Mouse (Mus musculus) MEL (cell line): ENCODE data around the gene Fndc10. TPM values are rescaled to one million over a fixed set of nuclear protein-coding genes. Genes with fewer than 3 reads are reported as not detected.

Experiments
- DNase-seq: peaks from one replicate; pipeline ENCODE4 v3.0.0; 2011; ENCODE audit warnings: low read depth, low spot score
- H3K27ac ChIP-seq: 2 replicates; pipeline ENCODE4 v1.5.1; 2012; ENCODE audit warnings: low read depth, mild to moderate bottlenecking, control low read depth, low read length, moderate library complexity; ENCODE audit not compliant: control insufficient read depth
- H3K27me3 ChIP-seq, 2 experiments: fragments of 150-350 bp in 1 of 2; sonication (generic) in 1 of 2; 2 replicates each; pipeline ENCODE4 v1.6.1; 2012; ENCODE audit warnings: low read length in 2 of 2, mild to moderate bottlenecking in 2 of 2, improper control_type of control experiment in 1 of 2, moderate library complexity in 1 of 2; ENCODE audit not compliant: insufficient read depth in 2 of 2, control insufficient read depth in 1 of 2
- H3K36me3 ChIP-seq, 2 experiments: 2 replicates each; pipeline ENCODE4 v1.6.1; 2012 to 2014; ENCODE audit warnings: low read length in 2 of 2, improper control_type of control experiment in 1 of 2, inconsistent platforms in 1 of 2, mild to moderate bottlenecking in 1 of 2; ENCODE audit not compliant: insufficient read depth in 2 of 2, control insufficient read depth in 1 of 2
- H3K4me1 ChIP-seq, 2 experiments: fragments of 150-350 bp in 1 of 2; sonication (generic) in 1 of 2; 2 replicates each; pipeline ENCODE4 v1.6.1; 2012; ENCODE audit warnings: low read length in 2 of 2, improper control_type of control experiment in 1 of 2, mild to moderate bottlenecking in 1 of 2; ENCODE audit not compliant: insufficient read depth in 2 of 2, control insufficient read depth in 1 of 2
- H3K4me3 ChIP-seq, 2 experiments: fragments of 150-350 bp in 1 of 2; sonication (generic) in 1 of 2; 2 replicates each; pipeline ENCODE4 v1.5.1; 2012; ENCODE audit warnings: low read depth in 2 of 2, low read length in 2 of 2, mild to moderate bottlenecking in 2 of 2, moderate library complexity in 2 of 2, control low read depth in 1 of 2, improper control_type of control experiment in 1 of 2; ENCODE audit not compliant: control insufficient read depth in 1 of 2, insufficient read depth in 1 of 2
- H3K79me2 ChIP-seq: 2 replicates; pipeline ENCODE4 v1.6.1; 2012; ENCODE audit warnings: mild to moderate bottlenecking, low read length, moderate library complexity; ENCODE audit not compliant: control insufficient read depth, poor library complexity, insufficient read depth
- H3K9ac ChIP-seq: 2 replicates; pipeline ENCODE4 v1.6.1; 2012; ENCODE audit warnings: low read depth, mild to moderate bottlenecking, control low read depth, low read length, moderate library complexity; ENCODE audit not compliant: control insufficient read depth, poor library complexity, severe bottlenecking
- H3K9me3 ChIP-seq: fragments of 150-350 bp; sonication (generic); replicated peaks from 2 replicates; pipeline ENCODE4 v1.6.1; 2012; ENCODE audit warnings: mild to moderate bottlenecking, low read length, improper control_type of control experiment, moderate library complexity; ENCODE audit not compliant: insufficient read depth
- CHD2 ChIP-seq: IDR thresholded peaks from 2 replicates; pipeline ENCODE4 v1.6.1; 2011; ENCODE audit warnings: low read length, improper control_type of control experiment
- CTCF ChIP-seq, 3 experiments: IDR thresholded peaks in 2 of 3; conservative IDR thresholded peaks in 1 of 3; 2 replicates each; pipeline ENCODE4 v1.5.1; 2011 to 2012; ENCODE audit warnings: low read length in 3 of 3, low read depth in 2 of 3, mild to moderate bottlenecking in 2 of 3, improper control_type of control experiment in 1 of 3, inconsistent platforms in 1 of 3, mixed read lengths in 1 of 3, moderate library complexity in 1 of 3; ENCODE audit not compliant: control insufficient read depth in 1 of 3, insufficient read depth in 1 of 3, poor library complexity in 1 of 3, severe bottlenecking in 1 of 3
- GABPA ChIP-seq: IDR thresholded peaks from 2 replicates; pipeline ENCODE4 v1.6.1; 2012; ENCODE audit warnings: low read depth, mild to moderate bottlenecking, inconsistent platforms, low read length, improper control_type of control experiment, moderate library complexity
- KAT2A ChIP-seq: conservative IDR thresholded peaks from 2 replicates; pipeline ENCODE4 v1.6.1; 2012; ENCODE audit warnings: low read depth, low read length, improper control_type of control experiment, inconsistent platforms
- MEF2A ChIP-seq: IDR thresholded peaks from 2 replicates; pipeline ENCODE4 v1.6.1; 2014; ENCODE audit warnings: low read depth, mild to moderate bottlenecking, inconsistent platforms, low read length, improper control_type of control experiment; ENCODE audit not compliant: poor library complexity, insufficient replicate concordance, severe bottlenecking; ENCODE audit errors: extremely low read depth
- MXI1 ChIP-seq: IDR thresholded peaks from 2 replicates; pipeline ENCODE4 v1.6.1; 2011; ENCODE audit warnings: mild to moderate bottlenecking, low read depth, low read length, improper control_type of control experiment
- NRF1 ChIP-seq: IDR thresholded peaks from 2 replicates; pipeline ENCODE4 v1.6.1; 2014; ENCODE audit warnings: low read depth, mild to moderate bottlenecking, inconsistent platforms, low read length, improper control_type of control experiment, moderate library complexity; ENCODE audit not compliant: poor library complexity, insufficient read depth, severe bottlenecking
- RAD21 ChIP-seq: IDR thresholded peaks from 2 replicates; pipeline ENCODE4 v1.6.1; 2011; ENCODE audit warnings: mild to moderate bottlenecking, low read depth, low read length, improper control_type of control experiment
- RCOR1 ChIP-seq: IDR thresholded peaks from 2 replicates; pipeline ENCODE4 v1.6.1; 2012; ENCODE audit warnings: low read depth, mild to moderate bottlenecking, inconsistent platforms, low read length, improper control_type of control experiment
- SIN3A ChIP-seq: IDR thresholded peaks from 2 replicates; pipeline ENCODE4 v1.6.1; 2012; ENCODE audit warnings: low read length, improper control_type of control experiment, inconsistent platforms
- SMC3 ChIP-seq: IDR thresholded peaks from 2 replicates; pipeline ENCODE4 v1.6.1; 2011; ENCODE audit warnings: low read depth, low read length, improper control_type of control experiment
- TAL1 ChIP-seq: IDR thresholded peaks from 2 replicates; pipeline ENCODE4 v1.6.1; 2012; ENCODE audit warnings: mild to moderate bottlenecking, inconsistent platforms, low read length, moderate library complexity, mixed read lengths
- TCF12 ChIP-seq: IDR thresholded peaks from 2 replicates; pipeline ENCODE4 v1.6.1; 2014; ENCODE audit warnings: low read depth, mild to moderate bottlenecking, inconsistent platforms, low read length, improper control_type of control experiment, moderate library complexity
- ZKSCAN1 ChIP-seq: IDR thresholded peaks from 2 replicates; pipeline ENCODE4 v1.6.1; 2012; ENCODE audit warnings: low read depth, mild to moderate bottlenecking, inconsistent platforms, low read length, improper control_type of control experiment, moderate library complexity
- polyA plus RNA-seq, 2 experiments: library from polyadenylated mRNA; stranded (reverse) in 1 of 2; unstranded in 1 of 2; fragments of >175 nt in 1 of 2; fragments of >200 nt in 1 of 2; gene quantifications; 2 replicates each; pipeline versions ENCODE4 v1.2.1 to v1.2.4; 2012; ENCODE audit warnings: low replicate concordance in 2 of 2, low read depth in 1 of 2; ENCODE audit not compliant: insufficient read length in 2 of 2, insufficient read depth in 1 of 2, missing spikeins in 1 of 2
- total RNA-seq: library from RNA; depleted of rRNA; stranded (reverse); fragments of 300-350 nt; gene quantifications from 2 replicates; pipeline ENCODE4 v1.2.3, GENCODE M21; 2012

Gene Fndc10
- total and polyA plus RNA-seq, 3 experiments = 2.6 to 5.9 TPM; not detected in 1

DNA sequence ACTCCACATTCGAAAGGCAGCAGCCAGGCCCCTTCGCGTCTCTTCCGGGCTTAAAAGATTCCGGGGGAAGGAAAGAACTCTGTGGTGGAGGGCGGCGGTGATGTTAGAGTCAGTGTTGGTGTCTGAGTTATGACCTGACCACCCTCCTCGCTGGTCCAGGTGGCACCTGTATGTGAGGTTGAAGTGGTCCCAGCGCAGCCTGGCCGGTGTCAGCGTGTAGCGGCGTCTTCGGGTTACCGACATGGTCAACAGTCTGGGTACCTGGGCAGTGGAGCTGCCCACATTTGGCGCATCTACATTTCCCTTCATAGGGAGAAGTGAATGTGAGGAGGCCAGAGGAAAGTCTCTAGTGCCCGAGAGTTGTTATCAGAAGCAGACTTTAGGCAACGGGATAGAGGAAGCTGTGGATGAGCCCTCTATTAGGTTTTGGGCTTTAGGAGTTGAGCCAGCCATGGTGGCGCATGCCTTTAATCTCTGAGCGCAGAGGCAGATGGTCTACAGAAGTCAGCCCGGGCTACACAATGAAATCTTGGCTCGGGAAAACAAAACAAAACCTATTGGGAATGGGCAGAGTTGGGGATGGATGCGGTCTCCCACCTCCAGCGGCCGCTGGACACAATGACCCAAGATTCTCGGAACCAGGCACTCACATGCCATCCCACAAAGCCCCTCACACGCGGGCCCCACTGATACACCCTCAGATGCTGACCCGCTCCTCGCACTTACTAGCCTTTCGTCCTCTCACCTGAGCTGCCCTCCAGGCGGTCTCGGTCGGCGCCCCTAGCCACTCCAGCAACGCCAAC is 41.7 kb upstream of the Fndc10 start:
- H3K36me3 ChIP-seq = peaks cover 0 to 13% of the 10 kb centered on the region in 2 experiments; a peak in 2 of 4 replicates
- H3K27me3 ChIP-seq = no peaks in the 10 kb centered on the region
- DNase-seq = no peak
- no peak overlapping the region for H3K9ac ChIP-seq
- H3K27ac ChIP-seq = no peak overlapping the region
- no peaks in the 10 kb centered on the region for H3K79me2 ChIP-seq
- H3K4me1 ChIP-seq = no peaks in the 10 kb centered on the region
- H3K4me3 ChIP-seq = no peak overlapping the region
- no peaks in the 10 kb centered on the region for H3K9me3 ChIP-seq
- TF ChIP-seq MEF2A = no peak
- no peak for TF ChIP-seq RCOR1
- TF ChIP-seq CTCF (IDR thresholded peaks at IDR 0.05 in 2 of 3, conservative IDR thresholded peaks at IDR 0.05 in 1 of 3; ENCODE audit: control insufficient read depth in 1 of 3, insufficient read depth in 1 of 3, low read depth in 2 of 3, low read length in 3 of 3, poor library complexity in 1 of 3, severe bottlenecking in 1 of 3) = no peak
- no peak for TF ChIP-seq CHD2
- no peak for TF ChIP-seq TCF12
- TF ChIP-seq GABPA = no peak
- TF ChIP-seq SMC3 = no peak
- TF ChIP-seq RAD21 = no peak
- TF ChIP-seq ZKSCAN1 = no peak

DNA sequence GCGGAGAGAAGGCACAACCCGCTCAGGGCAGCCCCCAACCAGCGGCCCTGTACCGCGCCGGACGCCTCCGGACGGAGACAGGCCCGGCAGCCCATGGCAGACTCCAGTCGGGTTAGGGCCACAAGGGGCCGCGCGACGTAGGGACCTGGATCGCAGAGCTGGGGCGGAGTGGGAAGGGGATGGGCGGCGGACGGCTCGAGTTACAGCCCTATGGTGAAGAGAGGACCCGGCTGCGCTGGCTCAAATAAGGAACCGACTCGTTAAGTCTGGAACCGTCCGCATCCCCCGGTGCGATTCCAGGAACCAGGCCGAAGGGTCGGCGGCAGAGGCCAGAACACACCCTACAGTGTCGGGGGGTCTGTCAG is 41.1 kb upstream of the Fndc10 start, which contains the start of gene Mmp23:
TSS of gene Mmp23 (minus strand) at position 299 of the 365 bp plus-strand sequence.
- no peaks in the 10 kb centered on the region for H3K79me2 ChIP-seq
- DNase-seq = no peak
- H3K9me3 ChIP-seq = no peaks in the 10 kb centered on the region
- peaks cover 0 to 11% of the 10 kb centered on the region in 2 experiments; a peak in 2 of 4 replicates for H3K36me3 ChIP-seq
- H3K4me1 ChIP-seq = no peaks in the 10 kb centered on the region
- H3K27me3 ChIP-seq = no peaks in the 10 kb centered on the region
- H3K9ac ChIP-seq = no peak within 1 kb of the TSS
- no peak within 1 kb of the TSS for H3K27ac ChIP-seq
- no peak for TF ChIP-seq SIN3A
- no peak for TF ChIP-seq SMC3
- no peak for TF ChIP-seq MXI1
- no peak for TF ChIP-seq TAL1
- no peak for TF ChIP-seq TCF12
- TF ChIP-seq NRF1 = no peak
- TF ChIP-seq KAT2A = no peak
- TF ChIP-seq, all 39 proteins: peak for 0
- H3K4me3 ChIP-seq = no peak within 1 kb of the TSS
